Mouse (Mus musculus) stomach, embryonic 15.5 days (tissue): ENCODE measurements at regions not wholly inside any gene's neighbourhood (a gene's known extent, or its start where the extent isn't known, plus 50 kb on each side); places are given as distances from the start of the nearest gene placed in this dataset.

Experiments
- ATAC-seq: fragments of 200-750 bp; cut with Nextera tagmentation; 2 replicates; pipeline ENCODE4 v1.8.0; 2017; ENCODE audit warnings: low read depth, moderate number of reproducible peaks, moderate TSS enrichment; ENCODE audit not compliant: insufficient read depth, low FRiP score
- H3K27ac ChIP-seq: fragments of 300-500 bp; sonication (generic); 2 replicates; pipeline ENCODE4 v1.5.1; 2015; ENCODE audit warnings: mild to moderate bottlenecking, inconsistent platforms
- H3K27me3 ChIP-seq: fragments of 300-500 bp; sonication (generic); replicated peaks from 2 replicates; pipeline ENCODE4 v1.6.1; 2015; ENCODE audit warnings: inconsistent platforms
- H3K36me3 ChIP-seq: fragments of 300-500 bp; sonication (generic); 2 replicates; pipeline ENCODE4 v1.6.1; 2015; ENCODE audit warnings: inconsistent platforms
- H3K4me1 ChIP-seq: fragments of 300-500 bp; sonication (generic); 2 replicates; pipeline ENCODE4 v1.6.1; 2015; ENCODE audit warnings: inconsistent platforms
- H3K4me2 ChIP-seq: fragments of 300-500 bp; sonication (generic); 2 replicates; pipeline ENCODE4 v1.6.1; 2015; ENCODE audit warnings: mild to moderate bottlenecking, inconsistent platforms
- H3K4me3 ChIP-seq: fragments of 300-500 bp; sonication (generic); replicated peaks from 2 replicates; pipeline ENCODE4 v1.5.1; 2015; ENCODE audit warnings: inconsistent platforms
- H3K9ac ChIP-seq: fragments of 300-500 bp; sonication (generic); 2 replicates; pipeline ENCODE4 v1.6.1; 2015; ENCODE audit warnings: inconsistent platforms
- H3K9me3 ChIP-seq: fragments of 300-500 bp; sonication (generic); 2 replicates; pipeline ENCODE4 v1.6.1; 2016; ENCODE audit warnings: inconsistent platforms
- WGBS: fragments of 180-500 bp; shearing (Covaris S2); methylation state at CpG from one replicate; pipeline ENCODE4 v1.1.7; 2015; 5-methylcytosine and 5-hydroxymethylcytosine counted together

GRCm38 (mm10) chr2:173463313-173463712, 59.1 kb upstream of the 1700021F07Rik start:
- Histone ChIP-seq H3K27ac (no peak overlapping the region), H3K4me1 (no peaks in the 10 kb centered on the region), H3K36me3 (no peaks in the 10 kb centered on the region), H3K27me3 (no peaks in the 10 kb centered on the region), H3K9me3 (no peaks in the 10 kb centered on the region), H3K4me2 (no peak overlapping the region), H3K4me3 (no peak overlapping the region), H3K9ac (no peak overlapping the region)
- 95% methylated on average over 9 of the region's 9 CpGs for WGBS
- ATAC-seq, result no peak

GRCm38 (mm10) chr2:173464562-173464961, 57.8 kb upstream of the 1700021F07Rik start:
- no peaks in the 10 kb centered on the region for H3K36me3 ChIP-seq
- no peaks in the 10 kb centered on the region for H3K9me3 ChIP-seq
- no peak for ATAC-seq
- no peak overlapping the region for H3K4me2 ChIP-seq
- H3K27me3 ChIP-seq, result no peaks in the 10 kb centered on the region
- no peak overlapping the region for H3K4me3 ChIP-seq
- H3K4me1 ChIP-seq, result no peaks in the 10 kb centered on the region
- no peak overlapping the region for H3K27ac ChIP-seq
- no peak overlapping the region for H3K9ac ChIP-seq
- 89% methylated on average over 2 of the region's 2 CpGs for WGBS

- H3K4me2 ChIP-seq, result no peak overlapping the region
- 72% methylated on average over 6 of the region's 6 CpGs for WGBS
- H3K36me3 ChIP-seq, result no peaks in the 10 kb centered on the region
- ATAC-seq, result no peak
- no peak overlapping the region for H3K27ac ChIP-seq
- H3K9me3 ChIP-seq, result no peaks in the 10 kb centered on the region
- H3K9ac ChIP-seq, result no peak overlapping the region
- H3K27me3 ChIP-seq, result no peaks in the 10 kb centered on the region
- no peak overlapping the region for H3K4me3 ChIP-seq
- no peaks in the 10 kb centered on the region for H3K4me1 ChIP-seq
Measured at GRCm38 (mm10) chr2:173465006-173465620, 57.3 kb upstream of the 1700021F07Rik start.

- ATAC-seq, result no peak
Measured at GRCm38 (mm10) chr2:173468136-173468535, 54.2 kb upstream of the 1700021F07Rik start.

GRCm38 (mm10) chr2:173469756-173470155, 52.6 kb upstream of the 1700021F07Rik start:
- whole genome bisulfite sequencing, result 63% methylated on average over 7 of the region's 7 CpGs
- Histone ChIP-seq H3K4me1 (no peaks in the 10 kb centered on the region), H3K27me3 (no peaks in the 10 kb centered on the region), H3K4me2 (no peak overlapping the region), H3K9me3 (no peaks in the 10 kb centered on the region), H3K27ac (no peak overlapping the region), H3K4me3 (no peak overlapping the region), H3K36me3 (no peaks in the 10 kb centered on the region), H3K9ac (no peak overlapping the region)
- ATAC-seq, result no peak

More at GRCm38 (mm10) chr2:173468136-173468535, 54.2 kb upstream of the 1700021F07Rik start:
- Histone ChIP-seq H3K4me2 (no peak overlapping the region), H3K4me1 (no peaks in the 10 kb centered on the region), H3K9ac (no peak overlapping the region), H3K27me3 (no peaks in the 10 kb centered on the region), H3K9me3 (no peaks in the 10 kb centered on the region), H3K27ac (no peak overlapping the region), H3K4me3 (no peak overlapping the region), H3K36me3 (no peaks in the 10 kb centered on the region)
- WGBS, result 85% methylated on average over 3 of the region's 3 CpGs
